Mouse (Mus musculus): ENCODE results near the gene Zfp444.

DNA sequence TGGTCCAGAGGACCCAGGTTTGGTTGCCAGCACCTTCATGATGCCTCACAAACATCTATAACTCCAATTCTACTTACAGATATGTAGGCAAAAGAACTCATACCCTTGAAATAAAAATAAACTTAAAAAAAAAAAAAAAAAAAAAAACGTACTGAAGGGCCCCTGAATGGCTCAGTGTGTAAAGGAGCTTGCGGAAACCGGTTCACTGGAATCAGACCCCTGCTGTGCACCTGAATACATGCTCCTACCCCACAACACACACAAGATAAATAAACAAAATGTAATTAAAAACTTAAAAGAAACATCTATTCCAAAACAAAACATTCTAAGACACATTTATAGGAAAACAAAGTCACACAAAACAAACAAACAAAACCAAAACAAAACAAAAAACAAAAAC, 48.1 kb downstream of the Zfp444 start:
- TF ChIP-seq CTCF (IDR thresholded peaks at IDR 0.05; ENCODE audit: low read depth), result no peak
- no peak for TF ChIP-seq EP300 (IDR thresholded peaks at IDR 0.05; ENCODE audit: low read depth)

All from liver, postnatal 0 days (tissue).